Mouse (Mus musculus): ENCODE results near the gene Hist1h2af. TPM values are rescaled to one million over a fixed set of nuclear protein-coding genes. Genes with fewer than 3 reads are reported as not detected.

The Hist1h2af gene
- total RNA-seq (2021): 100 to 1,000 TPM; 171 to 245 TPM

DNA sequence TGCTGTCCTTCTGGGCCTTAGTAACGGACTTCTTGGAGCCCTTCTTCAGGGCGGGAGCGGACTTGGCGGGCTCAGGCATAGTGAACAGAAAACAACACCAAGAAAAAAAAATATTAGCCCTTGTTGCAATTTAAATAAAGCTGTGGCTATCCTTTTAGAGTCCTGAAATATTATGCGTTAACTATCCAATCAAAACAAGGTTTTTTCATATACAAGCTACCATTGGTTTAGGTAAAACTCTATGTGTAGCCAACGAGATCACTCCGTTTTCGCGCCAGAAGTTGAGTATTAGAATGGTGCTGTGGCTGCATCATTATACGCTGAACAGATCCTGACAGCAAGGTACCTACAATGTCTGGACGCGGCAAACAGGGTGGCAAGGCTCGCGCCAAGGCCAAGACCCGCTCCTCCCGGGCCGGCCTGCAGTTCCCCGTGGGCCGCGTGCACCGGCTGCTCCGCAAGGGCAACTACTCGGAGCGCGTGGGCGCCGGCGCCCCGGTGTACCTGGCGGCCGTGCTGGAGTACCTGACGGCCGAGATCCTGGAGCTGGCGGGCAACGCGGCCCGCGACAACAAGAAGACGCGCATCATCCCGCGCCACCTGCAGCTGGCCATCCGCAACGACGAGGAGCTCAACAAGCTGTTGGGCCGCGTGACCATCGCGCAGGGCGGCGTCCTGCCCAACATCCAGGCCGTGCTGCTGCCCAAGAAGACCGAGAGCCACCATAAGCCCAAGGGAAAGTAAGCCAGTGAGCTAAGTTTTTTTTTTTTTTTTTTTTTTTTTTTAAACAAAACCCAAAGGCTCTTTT, at the start of gene Hist1h2af:
Gene Hist1h2af, plus strand, starts transcription at position 347 of the 808 bp plus-strand sequence.
- intact Hi-C loops (cut with DNase I): loop anchor here (5.0 to 10.0 kb wide), 3 partner anchors 49 to 1491 kb away; partner anchors contain the start of genes Hist1h2ag, Hist1h2bb, Hist1h2bj and Hist1h3c
- peak; percentile 77 to 79 for DNase-seq

DNA sequence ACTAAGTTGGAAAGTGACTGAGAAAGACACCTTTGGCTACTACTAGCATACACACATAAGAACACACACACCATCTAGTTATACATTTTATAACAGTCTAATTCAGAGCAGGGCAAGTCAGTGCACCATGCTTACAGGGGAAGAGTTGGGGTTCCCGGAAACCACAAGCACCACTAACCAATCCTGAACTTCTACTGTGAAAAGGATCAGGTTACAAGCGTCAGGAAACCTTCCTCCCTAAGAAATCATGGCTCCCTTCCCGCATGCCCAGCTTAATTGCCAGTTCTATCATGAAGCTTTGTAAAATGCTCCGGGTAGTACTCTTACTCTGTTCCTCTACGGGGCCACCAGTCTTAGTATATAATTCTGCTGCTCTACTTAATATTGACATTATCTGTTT, 48.4 kb upstream of the Hist1h2af start:
- intact Hi-C loops (cut with DNase I): no loop called here
- DNase-seq: no peak

DNA sequence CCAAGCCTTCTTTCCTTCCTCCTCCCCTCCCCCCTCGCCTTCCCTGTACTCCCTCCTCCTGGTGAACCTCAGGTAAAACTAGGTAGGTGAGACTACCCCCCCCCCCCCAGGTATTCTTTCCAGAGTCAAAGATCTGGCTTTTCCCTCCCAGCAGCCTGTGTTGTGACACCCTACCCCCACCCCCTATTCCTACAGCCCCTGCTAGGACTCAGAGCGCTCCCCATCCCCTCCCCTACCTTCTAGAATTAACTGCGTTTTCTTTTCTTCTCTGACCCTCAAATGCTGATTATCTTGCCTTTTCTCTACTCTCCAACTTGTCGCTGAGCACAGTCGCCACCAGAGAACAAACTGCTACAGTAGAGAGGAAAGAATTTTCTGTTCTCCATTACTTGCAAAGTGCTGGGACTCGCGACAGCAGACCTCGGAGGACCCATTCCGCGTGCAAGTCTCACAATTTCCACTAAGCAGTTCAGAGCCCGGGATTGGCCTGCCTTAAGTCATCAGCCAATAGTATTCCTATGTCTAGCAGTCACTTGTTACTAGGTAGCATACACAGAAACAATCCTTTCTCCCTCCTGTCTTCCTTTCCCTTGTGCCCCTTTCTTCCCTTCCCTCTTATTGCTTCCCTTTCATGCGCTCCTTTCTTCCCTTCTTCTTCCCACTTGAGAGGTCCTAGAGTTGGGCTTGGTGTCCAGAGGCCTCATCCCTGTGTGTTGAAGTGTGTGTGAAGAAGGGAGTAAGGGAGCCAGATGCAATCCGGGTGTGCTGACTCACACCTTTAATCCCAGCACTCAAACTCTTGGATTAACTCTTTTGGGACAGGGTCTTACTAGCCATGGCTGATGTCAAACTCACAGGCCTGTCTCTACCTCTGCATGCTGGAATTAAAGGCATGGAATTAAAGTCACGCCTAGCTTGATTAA, 45.0 kb upstream of the Hist1h2af start, which contains the start of gene Btn2a2:
Gene Btn2a2, minus strand, starts transcription at position 458 of the 923 bp plus-strand sequence.
- intact Hi-C loops (cut with DNase I): no loop called here

DNA sequence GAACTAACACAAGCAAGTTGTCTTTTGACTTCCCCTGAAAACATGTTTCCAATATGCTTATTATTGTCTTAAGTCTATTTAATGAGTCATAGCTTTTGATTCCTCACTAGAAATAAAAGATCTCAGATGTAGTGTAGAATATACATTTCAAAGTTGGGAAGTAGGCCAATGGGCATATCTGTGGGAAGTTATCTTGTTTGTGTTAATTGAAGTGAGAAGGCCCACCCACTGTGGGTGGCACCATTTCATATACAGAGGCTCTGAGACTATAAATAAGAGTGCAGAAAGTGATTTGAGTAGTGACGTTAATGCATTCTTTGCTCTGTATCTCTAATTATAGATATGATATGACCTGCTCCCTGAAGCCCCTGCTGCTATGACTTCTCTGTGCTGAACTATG, 42.8 kb upstream of the Hist1h2af start:
- intact Hi-C loops (cut with DNase I): no loop called here

More for the DNA sequence above, 45.0 kb upstream of the Hist1h2af start, which contains the start of gene Btn2a2:
- peak; percentile 65 to 74 for DNase-seq

DNA sequence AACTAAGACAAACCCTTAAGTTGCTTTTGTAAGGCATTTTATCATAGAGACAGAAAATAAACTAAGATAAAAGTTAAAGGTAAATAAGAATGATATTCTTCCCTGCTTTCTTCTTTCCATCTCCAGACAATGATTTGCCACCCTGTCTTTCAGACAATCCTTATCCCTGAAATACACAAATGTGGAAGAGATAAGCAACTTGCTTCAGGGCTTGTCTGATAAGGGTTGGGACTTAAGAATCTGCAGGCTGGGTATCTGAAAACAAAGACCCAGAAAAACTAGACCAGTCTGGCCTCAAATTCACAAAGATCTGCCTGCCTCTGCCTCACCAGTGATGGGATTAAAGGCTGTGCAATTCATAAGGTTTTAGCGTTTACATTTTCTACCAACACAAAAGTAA, 42.4 kb upstream of the Hist1h2af start:
- no peak for DNase-seq
- intact Hi-C loops (cut with DNase I): no loop called here

More for the DNA sequence above, 42.8 kb upstream of the Hist1h2af start:
- DNase-seq: no peak

DNA sequence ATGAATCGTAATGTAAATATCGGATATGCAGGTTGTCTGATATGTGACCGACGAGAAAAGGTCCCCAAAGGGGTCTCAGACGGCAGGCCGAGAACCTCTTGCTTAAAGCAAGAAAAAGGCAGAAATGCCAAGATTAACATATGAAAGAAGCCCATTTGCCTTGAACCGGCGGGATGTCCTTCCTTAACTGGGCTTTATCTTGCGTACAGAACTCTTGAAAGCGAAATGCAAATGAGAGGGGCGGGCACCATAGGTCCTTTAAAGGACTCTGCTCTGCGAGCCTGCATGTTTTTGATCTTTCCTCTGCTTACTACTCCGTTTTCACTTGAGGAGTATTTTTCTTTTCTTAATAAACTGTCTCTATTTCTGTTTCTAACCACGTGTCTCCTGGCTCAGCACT, 41.7 kb upstream of the Hist1h2af start:
- intact Hi-C loops (cut with DNase I): no loop called here
- no peak for DNase-seq

DNA sequence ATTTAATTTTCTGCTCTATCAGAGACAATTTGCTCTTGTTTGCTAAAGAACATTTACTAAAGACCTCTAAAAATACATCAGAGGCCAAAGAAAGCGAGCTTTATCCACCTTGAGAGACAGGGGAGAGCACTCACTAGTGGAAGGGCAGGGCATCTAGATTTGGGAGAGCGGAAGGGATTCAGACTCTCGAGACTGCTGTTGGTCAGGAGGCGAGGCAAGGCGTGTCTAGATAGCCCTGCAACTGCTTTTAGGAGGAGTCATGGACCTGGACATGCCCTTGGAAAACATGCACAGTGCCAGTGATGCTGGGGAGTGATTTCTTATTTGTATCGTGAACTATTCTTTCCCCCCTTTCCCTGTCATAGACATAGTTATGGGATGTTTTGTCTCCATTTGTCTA, 38.2 kb upstream of the Hist1h2af start:
- DNase-seq: no peak

DNA sequence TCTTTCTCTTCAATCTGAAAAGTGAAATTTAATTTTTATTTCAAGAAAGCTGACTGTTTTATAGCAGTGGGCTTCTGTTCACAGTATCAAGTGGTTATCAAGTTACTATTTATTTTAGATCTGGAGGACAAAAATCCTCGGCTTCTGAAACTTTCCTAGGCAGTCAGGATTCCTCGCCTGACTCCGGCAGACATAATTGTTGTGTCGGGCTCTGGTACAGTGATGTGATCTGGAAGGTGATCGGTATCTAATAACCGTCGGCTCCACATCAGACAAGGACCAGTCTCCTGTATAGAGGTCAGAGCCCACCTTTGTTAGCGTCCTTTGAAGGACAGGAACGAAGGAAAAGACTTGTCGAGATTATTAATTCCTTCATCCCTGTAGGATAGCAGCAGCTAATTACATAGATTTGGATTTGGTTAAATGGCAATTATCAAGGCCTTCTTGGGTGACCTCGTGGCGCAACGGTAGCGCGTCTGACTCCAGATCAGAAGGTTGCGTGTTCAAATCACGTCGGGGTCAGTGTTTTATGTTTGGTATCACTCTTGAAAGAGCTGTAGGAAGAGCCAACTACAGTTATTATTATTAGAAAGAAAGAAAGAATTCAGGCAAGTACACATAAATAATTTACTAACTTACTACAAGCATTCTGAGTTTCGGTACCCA, 35.9 kb upstream of the Hist1h2af start:
- DNase-seq: no peak
- intact Hi-C loops (cut with DNase I): no loop called here

More for the DNA sequence above, 38.2 kb upstream of the Hist1h2af start:
- intact Hi-C loops (cut with DNase I): no loop called here

DNA sequence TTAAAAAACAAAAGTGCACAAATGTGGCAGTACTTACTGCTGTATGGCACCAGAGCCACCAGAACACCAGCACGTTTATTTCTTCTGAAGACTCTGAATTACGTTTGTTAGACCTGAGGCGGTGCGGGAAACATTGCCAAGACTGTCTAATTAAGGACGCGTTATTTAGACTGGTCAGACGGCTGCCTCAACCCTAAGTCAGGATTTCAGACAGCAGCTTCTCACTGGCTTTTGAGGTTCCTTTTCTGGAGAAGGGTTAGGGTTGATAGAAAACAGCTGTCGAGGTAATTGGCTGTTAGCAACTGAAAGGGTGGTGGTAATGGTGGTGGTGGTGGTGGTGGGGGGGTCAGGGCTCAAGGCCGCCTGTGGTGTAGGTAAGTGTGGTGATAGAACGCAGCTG, 35.1 kb upstream of the Hist1h2af start:
- intact Hi-C loops (cut with DNase I): no loop called here
- no peak for DNase-seq

DNA sequence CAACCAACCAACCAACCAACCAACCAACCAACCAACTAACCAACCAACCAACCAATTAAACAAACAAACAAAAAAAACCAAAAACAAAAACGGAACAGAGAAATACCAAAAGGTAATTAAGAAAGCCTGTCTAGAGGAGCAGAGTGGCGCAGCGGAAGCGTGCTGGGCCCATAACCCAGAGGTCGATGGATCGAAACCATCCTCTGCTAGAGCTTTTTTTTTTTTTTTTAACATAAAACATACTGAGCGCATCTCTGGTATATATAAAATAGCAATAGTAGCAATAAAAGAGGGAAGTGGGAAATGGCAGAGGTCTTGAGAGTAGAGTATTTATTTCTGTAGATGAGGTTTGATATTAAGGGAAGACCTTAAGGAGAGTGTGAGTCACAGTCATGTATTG, 33.8 kb upstream of the Hist1h2af start:
- intact Hi-C loops (cut with DNase I): no loop called here
- DNase-seq: no peak

DNA sequence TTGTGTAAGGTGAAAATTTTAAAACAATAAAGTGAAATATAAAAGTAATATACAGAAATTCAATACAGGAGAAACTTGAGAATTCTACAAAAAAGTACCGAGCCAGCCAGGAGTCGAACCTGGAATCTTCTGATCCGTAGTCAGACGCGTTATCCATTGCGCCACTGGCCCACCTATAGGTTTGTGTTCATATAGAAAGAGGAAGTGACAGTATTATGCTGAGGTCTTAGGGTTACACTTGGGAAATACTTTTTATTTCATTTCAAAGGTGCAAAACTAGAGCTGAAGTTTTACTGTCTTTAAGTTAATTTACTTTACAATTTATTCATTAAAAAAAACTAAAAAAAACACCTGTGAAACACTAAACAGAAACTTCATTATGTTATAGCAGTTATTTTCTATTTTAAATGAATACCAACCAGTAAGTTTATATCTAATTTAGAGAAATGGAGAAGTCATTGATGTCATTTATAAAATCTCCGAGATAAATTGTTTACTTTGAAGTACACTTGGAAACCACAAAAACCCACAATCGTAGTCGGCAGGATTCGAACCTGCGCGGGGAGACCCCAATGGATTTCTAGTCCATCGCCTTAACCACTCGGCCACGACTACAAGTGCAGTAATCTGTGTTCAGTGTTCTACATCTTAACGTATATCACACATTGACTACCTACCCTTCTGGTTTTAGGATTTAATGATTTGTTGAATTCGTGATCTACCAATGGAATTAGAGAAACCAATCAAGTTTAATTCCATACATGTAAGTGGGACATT, 33.1 kb upstream of the Hist1h2af start:
- DNase-seq: peak; percentile 45 to 61
- intact Hi-C loops (cut with DNase I): no loop called here

DNA sequence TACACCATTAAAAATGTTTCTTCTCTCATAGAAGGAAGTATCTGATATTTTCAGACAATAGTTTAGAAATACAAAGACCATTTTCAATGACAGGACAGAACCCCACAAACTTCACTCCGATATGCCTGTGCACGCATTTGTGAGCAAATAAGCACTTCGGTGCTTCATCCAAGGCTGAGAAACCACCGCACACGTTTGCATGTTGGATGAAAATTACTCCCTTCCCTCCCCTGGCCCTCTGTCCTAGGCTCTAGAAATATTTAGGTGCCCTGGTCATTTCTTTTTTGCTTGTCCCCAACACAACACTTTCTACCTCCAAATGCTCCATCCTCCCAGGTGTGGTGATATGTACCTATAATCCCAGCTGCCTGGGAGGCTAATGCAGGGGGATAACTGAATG, 32.2 kb upstream of the Hist1h2af start:
- intact Hi-C loops (cut with DNase I): no loop called here
- no peak for DNase-seq

DNA sequence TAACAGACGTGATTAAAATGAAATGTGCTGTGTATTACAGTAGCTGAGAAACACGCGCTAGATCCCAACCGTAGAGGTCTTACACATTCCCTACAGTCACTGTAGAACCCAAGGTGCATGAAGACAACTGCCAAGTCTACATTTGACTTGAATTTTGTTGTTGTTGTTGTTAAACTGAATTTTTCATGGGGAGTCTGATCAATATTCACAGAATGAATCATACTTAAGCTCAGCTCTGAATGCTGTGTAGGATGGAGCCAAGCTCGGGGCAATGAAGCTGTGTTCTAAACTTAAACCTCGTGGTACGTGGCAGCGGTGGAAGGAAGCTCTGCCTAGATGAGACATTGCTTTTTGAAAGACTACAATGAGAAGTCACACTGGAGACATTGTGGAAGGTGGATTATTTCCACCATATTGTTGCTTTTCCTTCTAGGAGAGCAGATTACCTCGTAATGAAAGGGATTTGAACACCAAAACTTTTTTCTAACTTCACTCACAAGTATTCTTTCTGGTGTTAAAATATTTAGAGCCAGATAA, 31.6 kb upstream of the Hist1h2af start:
- DNase-seq: no peak
- intact Hi-C loops (cut with DNase I): no loop called here

DNA sequence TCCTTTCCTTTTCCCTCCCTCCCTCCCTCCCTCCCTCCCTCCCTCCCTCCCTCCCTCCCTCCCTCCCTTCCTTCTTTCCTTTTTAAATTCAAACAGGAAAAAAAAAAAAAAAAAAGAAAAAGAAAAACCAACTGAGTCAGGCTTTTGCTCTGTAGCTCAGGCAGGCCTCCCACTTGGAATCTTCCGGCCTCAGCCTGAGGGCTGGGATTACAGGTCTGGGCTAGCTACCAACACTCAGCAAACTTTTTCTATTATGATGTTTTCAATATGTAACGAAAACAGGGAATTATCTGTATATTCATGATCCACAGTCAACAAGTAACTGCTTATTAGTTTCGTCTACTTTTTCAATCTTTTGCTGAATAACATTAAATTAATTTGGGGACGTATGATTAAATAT, 30.8 kb upstream of the Hist1h2af start:
- no peak for DNase-seq
- intact Hi-C loops (cut with DNase I): no loop called here

DNA sequence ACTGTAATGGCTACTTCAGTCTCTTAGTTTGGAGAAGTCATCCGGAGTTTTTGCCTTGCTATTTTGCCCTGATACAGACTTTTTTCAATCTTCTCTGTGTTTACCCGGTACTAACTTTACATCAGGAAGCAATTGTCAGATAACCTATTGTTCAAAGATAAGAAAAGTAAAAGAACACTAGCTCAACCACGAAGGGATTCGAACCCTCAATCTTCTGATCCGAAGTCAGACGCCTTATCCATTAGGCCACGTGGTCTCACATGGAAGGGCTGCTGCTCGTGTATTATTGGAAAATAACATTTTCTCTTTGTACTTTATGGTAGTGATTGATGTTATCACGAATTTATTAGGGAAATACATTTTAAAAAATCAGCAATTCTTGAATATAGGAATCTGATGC, 29.9 kb upstream of the Hist1h2af start:
- DNase-seq: peak; percentile 39 to 61
- intact Hi-C loops (cut with DNase I): no loop called here

DNA sequence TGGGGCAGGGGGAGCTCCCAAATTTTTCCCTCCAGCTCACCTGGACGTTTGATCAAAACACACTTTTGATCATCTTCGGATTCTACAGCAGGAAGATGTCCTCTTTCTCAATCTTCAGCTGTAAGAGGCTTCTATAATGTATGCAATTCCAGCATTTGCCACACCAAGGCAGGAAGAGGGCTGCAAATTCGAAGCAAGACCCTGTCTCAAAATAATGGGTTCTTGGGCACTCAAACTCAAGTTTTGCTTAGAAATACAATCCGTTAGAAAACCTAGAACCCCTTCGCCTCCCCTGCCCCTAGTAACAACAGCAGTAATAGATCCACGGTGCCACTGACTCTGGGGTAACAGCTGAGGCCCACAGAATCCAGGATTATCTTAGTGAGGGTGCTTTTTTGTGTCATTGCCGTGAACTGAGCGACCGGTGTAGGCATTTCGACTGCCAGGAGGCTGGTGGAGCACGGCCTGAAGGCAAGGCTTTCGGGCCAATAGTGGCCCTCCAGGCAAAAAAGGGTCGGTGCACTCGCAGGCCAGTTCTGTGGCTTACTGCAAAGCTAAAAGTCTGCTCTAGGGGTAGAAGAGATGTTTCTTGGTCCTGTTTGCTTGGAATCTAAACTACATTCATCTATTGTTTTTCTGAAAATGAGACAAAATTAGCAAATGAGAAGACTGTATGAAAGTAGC, 27.9 kb upstream of the Hist1h2af start:
- DNase-seq: no peak
- intact Hi-C loops (cut with DNase I): no loop called here

DNA sequence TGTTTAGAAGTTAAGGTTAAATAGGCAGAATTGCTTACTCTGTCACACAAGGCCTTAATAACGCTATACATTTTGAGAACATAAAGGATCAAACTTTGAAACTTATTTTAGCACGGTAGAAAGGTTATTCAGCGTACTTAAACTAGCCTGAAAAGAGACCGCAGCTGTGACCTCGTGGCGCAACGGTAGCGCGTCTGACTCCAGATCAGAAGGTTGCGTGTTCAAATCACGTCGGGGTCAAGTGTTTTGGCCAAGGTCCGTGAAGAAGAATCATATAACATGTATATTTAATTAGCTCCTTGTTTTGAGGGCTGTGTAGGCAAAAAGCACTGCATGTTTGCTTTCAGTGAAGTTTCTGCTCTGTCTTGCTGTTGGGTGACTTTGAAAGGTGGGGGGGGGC, 27.4 kb upstream of the Hist1h2af start:
- intact Hi-C loops (cut with DNase I): no loop called here
- DNase-seq: peak in 1 of 2 experiments; percentile 35

DNA sequence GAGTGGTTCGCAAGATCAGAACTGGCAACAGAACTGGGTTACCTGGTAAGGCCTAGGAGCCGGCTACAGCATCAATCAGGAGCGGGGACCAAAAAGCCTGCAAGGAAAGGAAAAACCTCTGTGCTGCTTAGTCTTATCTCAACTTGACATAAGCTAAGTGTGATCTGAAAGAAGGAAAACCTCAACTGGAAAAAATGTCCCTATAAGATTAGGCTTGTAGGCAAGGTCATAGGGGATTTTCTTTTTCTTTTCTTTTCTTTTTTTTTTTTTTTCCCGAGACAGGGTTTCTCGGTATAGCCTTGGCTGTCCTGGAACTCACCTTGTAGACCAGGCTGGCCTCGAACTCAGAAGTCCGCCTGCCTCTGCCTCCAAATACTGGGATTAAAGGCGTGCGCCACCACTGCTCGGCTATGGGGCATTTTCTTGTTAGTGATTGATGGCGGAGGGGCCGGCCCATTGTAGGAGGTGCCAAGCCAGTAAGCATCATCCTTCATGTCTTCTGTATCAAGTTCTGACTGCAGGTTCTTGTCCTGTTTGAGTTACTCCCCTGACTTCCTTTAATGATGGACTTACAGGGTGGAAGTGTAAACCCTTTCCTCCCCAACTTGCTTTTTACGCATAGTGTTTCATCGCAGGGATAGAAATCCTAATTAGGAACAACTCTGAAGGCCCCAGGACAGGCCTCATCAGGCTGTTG, 26.7 kb upstream of the Hist1h2af start:
- intact Hi-C loops (cut with DNase I): no loop called here
- no peak for DNase-seq
